Mouse (Mus musculus) brain, embryonic 14.5 days (tissue): ENCODE data around the gene Tln2.

ENCODE experiments used
- CTCF ChIP-seq: fragments of 200-500 bp; IDR thresholded peaks from 2 replicates; pipeline ENCODE4 v1.5.1; 2012; ENCODE audit warnings: inconsistent platforms, mild to moderate bottlenecking, moderate library complexity, borderline replicate concordance; ENCODE audit not compliant: insufficient read depth, insufficient read length; ENCODE audit errors: extremely low read depth
- POLR2A ChIP-seq: fragments of 200-500 bp; IDR thresholded peaks from 2 replicates; pipeline ENCODE4 v1.6.1; 2012; ENCODE audit warnings: mild to moderate bottlenecking, inconsistent platforms, borderline replicate concordance; ENCODE audit not compliant: poor library complexity, insufficient read depth, insufficient read length, severe bottlenecking; ENCODE audit errors: extremely low read depth

DNA sequence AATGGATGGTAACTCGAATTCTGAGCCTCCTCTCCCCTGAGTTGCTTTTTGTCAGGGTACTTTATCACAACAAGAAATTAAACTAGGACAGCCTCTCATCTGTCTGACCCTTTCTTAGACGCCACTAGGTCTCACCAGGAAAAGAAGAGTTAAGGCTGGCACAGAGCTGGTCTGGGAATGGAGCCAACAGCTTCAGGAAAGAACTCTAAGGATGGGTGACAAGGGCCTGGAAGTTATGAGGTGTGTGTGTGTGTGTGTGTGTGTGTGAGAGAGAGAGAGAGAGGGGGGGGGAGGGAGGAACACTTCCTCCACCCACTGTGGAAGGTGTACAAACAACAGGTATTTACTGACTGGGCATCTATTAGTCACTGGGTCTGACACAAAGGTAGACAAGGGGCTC, 294.6 kb downstream of the Tln2 start:
- TF ChIP-seq CTCF, result no peak
- no peak for TF ChIP-seq POLR2A
